Mouse (Mus musculus): ENCODE measurements around the gene Naglu.

GRCm38 (mm10) chr11:101065002-101065401 lies 4.8 kb upstream of the Naglu start:
- TF ChIP-seq TAL1 (IDR thresholded peaks at IDR 0.05; ENCODE audit: low read length) (no peak), GATA1 (IDR thresholded peaks at IDR 0.05; ENCODE audit: low read length) (no peak)

Data from erythroblast, embryonic 14.5 days (primary cell).